Mouse (Mus musculus) gastrocnemius, adult 2 months (tissue): Measurements from ENCODE around the gene Setx. TPM values are rescaled to one million over a fixed set of nuclear protein-coding genes. Genes with fewer than 3 reads are reported as not detected.

Experiments used
- DNase-seq: peaks from one replicate; pipeline ENCODE4 v3.0.0; 2022
- H3K27ac ChIP-seq: fragments of 200-600 bp; 2 replicates; pipeline ENCODE4 v1.8.1; 2022; ENCODE audit warnings: mild to moderate bottlenecking
- H3K4me3 ChIP-seq: fragments of 200-600 bp; 2 replicates; pipeline ENCODE4 v1.8.1; 2022; ENCODE audit warnings: mild to moderate bottlenecking, moderate library complexity
- CTCF ChIP-seq: fragments of 200-600 bp; IDR thresholded peaks from 2 replicates; pipeline ENCODE4 v1.8.1; 2022; ENCODE audit warnings: antibody characterized with exemption, mild to moderate bottlenecking, moderate library complexity
- intact Hi-C: fragments of 180-260 bp; cut with DNase I; formaldehyde crosslinking; loops from one replicate; pipeline ENCODE4 v1.15.1; 2025
- total RNA-seq, 2 experiments: library from RNA; stranded (reverse); gene quantifications; 2 replicates each; pipeline ENCODE4 v1.2.3; 2021

Setx gene
- total RNA-seq, 2 experiments from 2014 or later = 25.0 to 32.9 TPM

DNA sequence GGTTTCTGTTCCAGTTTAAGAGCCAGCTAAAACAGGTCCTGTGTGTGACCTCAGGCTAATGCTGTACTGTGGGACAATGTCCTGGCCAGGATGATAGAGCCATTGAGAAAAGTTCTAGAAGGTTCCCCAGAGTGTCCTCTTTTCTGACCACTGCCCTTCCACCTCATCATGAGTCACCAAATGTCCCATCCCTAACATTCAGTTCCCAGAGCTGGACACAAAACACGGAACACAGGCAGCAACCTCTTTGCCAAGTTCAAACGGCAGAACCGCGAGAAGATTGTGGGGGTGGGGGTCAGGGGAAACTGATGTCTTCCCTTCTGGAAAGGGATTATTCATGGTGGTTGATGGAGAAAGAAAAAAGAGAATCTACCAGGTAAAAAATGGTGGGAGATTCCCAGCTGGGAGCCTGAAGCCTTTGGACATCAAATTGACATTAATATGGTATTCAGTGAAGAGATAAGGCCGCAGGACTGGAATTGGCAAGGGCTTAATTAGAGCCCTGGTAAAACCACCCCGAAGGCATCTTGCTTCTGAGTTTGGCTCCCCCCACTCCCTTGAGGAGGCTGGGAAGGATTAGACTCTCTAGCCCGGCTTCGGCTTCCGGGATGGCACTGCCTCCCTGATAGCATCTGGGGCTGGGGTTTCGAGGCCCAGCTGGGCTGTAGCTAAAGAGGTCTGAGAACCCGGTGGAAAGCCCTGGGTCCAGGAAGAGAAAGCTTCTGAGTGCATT is 77.4 kb downstream of the Setx start:
- TF ChIP-seq CTCF = no peak
- intact Hi-C loops = loop anchor here (2.0 kb wide), 1 partner anchor 353 kb away; no protein-coding TSS in a partner anchor
- no peak overlapping the region for H3K4me3 ChIP-seq
- DNase-seq = no peak
- H3K27ac ChIP-seq = no peak overlapping the region

GRCm38 (mm10) chr2:29206156-29206555 is 82.2 kb downstream of the Setx start:
- no peak for DNase-seq
- no peak for TF ChIP-seq CTCF
- no peak overlapping the region for H3K27ac ChIP-seq

GRCm38 (mm10) chr2:29216286-29217012 is 92.5 kb downstream of the Setx start:
- DNase-seq = peak; percentile 93
- peak; percentile 78 for TF ChIP-seq CTCF
- Histone ChIP-seq H3K27ac (peak overlapping the region; percentile 92), H3K4me3 (peak overlapping the region; percentile 57)
- intact Hi-C loops = loop anchor here (1.0 to 10.0 kb wide), 5 partner anchors 22 to 338 kb away; partner anchors contain the start of gene Med27

More at GRCm38 (mm10) chr2:29206156-29206555, 82.2 kb downstream of the Setx start:
- intact Hi-C loops = no loop called here
- no peak overlapping the region for H3K4me3 ChIP-seq

DNA sequence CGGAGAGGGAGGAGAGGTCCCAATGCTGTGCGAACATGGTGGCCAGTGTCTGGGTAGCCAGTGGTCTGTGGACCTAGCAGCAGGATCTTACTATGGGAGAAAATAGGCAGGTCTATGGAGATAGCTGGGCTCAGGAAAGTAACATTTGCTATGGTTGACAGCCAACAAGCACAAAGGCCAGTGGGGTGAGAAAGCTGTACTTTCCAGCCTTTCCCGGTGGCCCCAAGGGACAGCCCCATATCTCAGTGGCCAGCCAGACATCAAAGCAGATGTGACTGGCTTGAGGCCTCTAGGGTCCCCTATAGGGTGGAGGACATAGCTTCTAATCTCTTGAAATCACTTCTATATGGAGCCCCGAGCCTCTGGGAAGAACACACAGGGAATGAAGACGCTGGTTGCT is 93.1 kb downstream of the Setx start:
- intact Hi-C loops = loop anchor here (1.0 to 10.0 kb wide), 4 partner anchors 21 to 204 kb away; partner anchors contain the start of gene Med27
- Histone ChIP-seq H3K27ac (peak overlapping the region; percentile 92), H3K4me3 (peak overlapping the region; percentile 57)
- no peak for DNase-seq
- no peak for TF ChIP-seq CTCF

DNA sequence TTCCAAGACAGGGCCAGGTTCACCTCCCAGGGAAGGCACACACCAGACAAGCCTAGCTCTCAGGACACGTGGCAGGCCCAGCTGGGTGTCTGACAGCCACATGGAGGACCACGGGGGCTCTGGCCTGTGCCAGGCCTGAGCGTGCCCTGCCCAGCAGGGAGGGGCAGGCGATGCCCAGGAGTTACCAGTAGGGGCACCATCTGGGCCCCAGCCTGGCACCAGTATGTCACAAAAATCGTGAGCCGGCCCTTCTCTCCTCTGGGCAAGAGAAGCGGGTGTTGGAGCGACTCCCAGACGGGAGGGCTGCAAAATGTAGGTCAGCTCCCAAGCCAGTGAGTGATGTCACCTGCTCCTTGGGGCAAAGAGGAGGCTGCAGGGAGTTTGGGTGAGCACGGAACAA is 93.9 kb downstream of the Setx start:
- intact Hi-C loops = loop anchor here (1.0 to 10.0 kb wide), 4 partner anchors 20 to 203 kb away; partner anchors contain the start of gene Med27
- TF ChIP-seq CTCF = peak; percentile 75
- DNase-seq = peak; percentile 95
- Histone ChIP-seq H3K27ac (peak overlapping the region; percentile 92), H3K4me3 (peak overlapping the region; percentile 57)

DNA sequence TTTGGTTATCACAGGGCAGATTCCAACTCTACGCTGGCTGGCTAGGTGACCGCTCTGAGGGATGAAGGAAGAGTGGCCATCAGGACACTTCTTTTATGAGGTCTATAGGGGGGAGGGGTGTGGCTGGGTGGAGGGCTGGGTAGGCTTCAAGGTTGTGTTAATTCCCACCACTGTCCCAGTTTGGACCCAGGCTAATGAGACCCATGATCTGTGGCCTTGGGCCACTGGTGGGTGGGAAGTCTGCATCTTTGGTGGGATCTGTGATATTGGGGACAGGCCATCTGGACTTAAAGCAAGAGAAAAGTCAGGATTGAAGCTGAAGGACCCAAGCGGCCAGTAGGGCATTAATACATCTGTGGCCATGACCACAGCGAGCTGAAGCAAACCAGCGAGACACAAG is 94.8 kb downstream of the Setx start:
- intact Hi-C loops = loop anchor here (10.0 kb wide), 1 partner anchor 126 kb away; the partner anchor contains the start of gene Med27
- H3K27ac ChIP-seq = peak overlapping the region; percentile 92
- DNase-seq = no peak
- TF ChIP-seq CTCF = no peak
- H3K4me3 ChIP-seq = no peak overlapping the region

GRCm38 (mm10) chr2:29222302-29222701 is 98.3 kb downstream of the Setx start:
- intact Hi-C loops = no loop called here
- TF ChIP-seq CTCF = no peak
- DNase-seq = peak; percentile 71
- H3K27ac ChIP-seq = peak overlapping the region; percentile 76
- H3K4me3 ChIP-seq = peak overlapping the region; percentile 15; the same call in 1 of the 2 replicates

DNA sequence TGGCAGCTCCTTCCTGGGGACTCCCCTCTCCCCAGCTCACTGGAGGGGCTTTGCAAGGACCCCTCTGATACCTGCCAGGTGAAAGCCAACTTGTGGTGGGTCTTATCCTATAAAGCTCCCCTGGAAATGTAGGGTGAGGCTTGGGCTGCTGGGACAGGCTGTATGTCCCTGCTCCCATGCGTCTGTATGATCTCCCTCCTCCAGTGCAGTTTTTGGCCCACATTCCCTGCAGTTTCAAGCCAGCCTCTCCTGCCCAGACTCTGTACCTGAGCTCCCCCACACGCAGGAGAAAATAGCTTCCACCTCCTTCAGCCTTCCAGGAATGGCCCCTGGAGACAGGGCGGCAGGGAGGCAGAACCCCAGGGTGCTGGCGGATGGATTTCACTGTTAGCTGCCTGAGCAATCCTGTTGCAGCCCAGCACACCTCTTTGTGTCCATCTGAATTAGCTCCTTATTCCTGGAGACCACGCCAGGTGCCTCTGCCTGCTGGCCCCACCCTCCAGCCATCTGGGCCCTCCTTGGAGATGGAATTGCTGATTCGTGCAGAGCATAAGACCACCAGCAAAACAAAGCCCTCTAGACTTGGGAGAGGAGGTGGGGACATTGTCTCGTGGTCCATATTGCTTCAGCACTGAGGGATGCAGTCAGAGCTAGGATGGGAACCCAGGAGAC is 99.7 kb downstream of the Setx start:
- Histone ChIP-seq H3K4me3 (no peak overlapping the region), H3K27ac (peak overlapping the region; percentile 31; the same call in 1 of the 2 replicates)
- no peak for TF ChIP-seq CTCF
- DNase-seq = no peak
- intact Hi-C loops = no loop called here

- intact Hi-C loops = no loop called here
- no peak for TF ChIP-seq CTCF
- H3K27ac ChIP-seq = no peak overlapping the region
- H3K4me3 ChIP-seq = no peak overlapping the region
- DNase-seq = no peak
These were observed 102.7 kb downstream of the Setx start for GRCm38 (mm10) chr2:29226671-29227070.

GRCm38 (mm10) chr2:29230191-29230835 is 106.3 kb downstream of the Setx start:
- no peak for TF ChIP-seq CTCF
- no peak overlapping the region for H3K27ac ChIP-seq
- no peak overlapping the region for H3K4me3 ChIP-seq
- intact Hi-C loops = no loop called here
- DNase-seq = no peak

Other genes with a start within 250 kb of the Setx start
- not detected for gene Barhl1, start 207.5 kb upstream of the Setx start, total RNA-seq
- not detected for gene Cfap77, start 69.1 kb upstream of the Setx start, total RNA-seq
- 1 to 10 TPM; 4.4 to 6.0 TPM for gene Ttf1, start 63.9 kb upstream of the Setx start, total RNA-seq
- gene Ntng2, start 128.8 kb downstream of the Setx start, total RNA-seq = 10 to 100 TPM; 25.0 to 27.0 TPM
- 10 to 100 TPM; 12.3 to 16.9 TPM for gene Med27, start 222.6 kb downstream of the Setx start, total RNA-seq